Mouse (Mus musculus) gonadal fat pad, adult 2 months (tissue): ENCODE results near the gene Adgrg3. TPM values are rescaled to one million over a fixed set of nuclear protein-coding genes. Genes with fewer than 3 reads are reported as not detected.

Experiments used
- DNase-seq: peaks from one replicate; pipeline ENCODE4 v3.0.0-alpha.2; 2012; ENCODE audit warnings: low read depth
- polyA plus RNA-seq: library from polyadenylated mRNA; depleted of rRNA; stranded (reverse); fragments of >200 nt; gene quantifications from 2 replicates; pipeline ENCODE4 v1.2.3, GENCODE M21; 2012; rRNA removed

The Adgrg3 gene
- polyA plus RNA-seq, 1 experiment, result 5.5 TPM

GRCm38 (mm10) chr8:95080381-95081341 is 63.2 kb downstream of the Adgrg3 start, which contains the start of gene Katnb1:
Katnb1 (plus strand) TSS chr8:95081186.
- peak; percentile 99 for DNase-seq

DNA sequence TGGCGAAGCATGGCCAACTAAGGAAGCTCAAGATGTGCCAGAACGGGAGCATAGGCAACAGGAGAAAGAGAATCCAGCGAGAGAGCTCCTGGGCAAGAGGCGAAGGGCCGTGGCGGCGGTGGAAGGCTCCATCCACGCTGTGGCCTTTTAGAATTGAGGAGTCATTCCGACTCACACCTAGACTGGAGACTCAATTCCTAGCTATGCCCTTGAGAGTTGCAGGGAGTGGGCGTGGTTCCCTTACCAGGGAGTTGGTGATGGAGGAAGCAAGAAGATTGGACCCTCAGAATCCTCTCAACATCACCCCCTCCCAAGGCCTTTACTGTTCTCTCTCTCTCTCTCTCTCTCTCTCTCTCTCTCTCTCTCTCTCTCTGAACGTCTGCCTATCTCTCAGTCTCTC is 64.2 kb downstream of the Adgrg3 start:
- no peak for DNase-seq

DNA sequence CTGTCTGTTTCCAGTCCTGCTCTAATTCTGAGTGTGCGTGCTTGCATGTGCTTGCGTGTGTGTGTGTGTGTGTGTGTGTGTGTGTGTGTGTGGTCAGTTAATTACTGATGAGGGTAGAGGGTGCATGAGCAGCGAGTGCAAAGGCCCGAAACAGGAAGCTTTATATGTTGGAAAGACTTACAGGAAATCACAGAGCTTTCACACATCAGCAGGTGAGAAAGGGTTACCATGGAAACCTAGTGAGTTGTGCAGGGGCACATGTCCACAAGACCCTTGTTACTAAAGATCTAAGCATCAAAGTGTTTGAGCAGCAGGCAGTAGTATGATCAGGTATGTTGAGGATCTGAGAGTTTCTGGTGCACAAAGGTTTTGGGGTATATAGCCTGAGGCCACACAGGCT is 66.8 kb downstream of the Adgrg3 start:
- no peak for DNase-seq

- no peak for DNase-seq
Observed at GRCm38 (mm10) chr8:95084744-95085431, 67.4 kb downstream of the Adgrg3 start.

DNA sequence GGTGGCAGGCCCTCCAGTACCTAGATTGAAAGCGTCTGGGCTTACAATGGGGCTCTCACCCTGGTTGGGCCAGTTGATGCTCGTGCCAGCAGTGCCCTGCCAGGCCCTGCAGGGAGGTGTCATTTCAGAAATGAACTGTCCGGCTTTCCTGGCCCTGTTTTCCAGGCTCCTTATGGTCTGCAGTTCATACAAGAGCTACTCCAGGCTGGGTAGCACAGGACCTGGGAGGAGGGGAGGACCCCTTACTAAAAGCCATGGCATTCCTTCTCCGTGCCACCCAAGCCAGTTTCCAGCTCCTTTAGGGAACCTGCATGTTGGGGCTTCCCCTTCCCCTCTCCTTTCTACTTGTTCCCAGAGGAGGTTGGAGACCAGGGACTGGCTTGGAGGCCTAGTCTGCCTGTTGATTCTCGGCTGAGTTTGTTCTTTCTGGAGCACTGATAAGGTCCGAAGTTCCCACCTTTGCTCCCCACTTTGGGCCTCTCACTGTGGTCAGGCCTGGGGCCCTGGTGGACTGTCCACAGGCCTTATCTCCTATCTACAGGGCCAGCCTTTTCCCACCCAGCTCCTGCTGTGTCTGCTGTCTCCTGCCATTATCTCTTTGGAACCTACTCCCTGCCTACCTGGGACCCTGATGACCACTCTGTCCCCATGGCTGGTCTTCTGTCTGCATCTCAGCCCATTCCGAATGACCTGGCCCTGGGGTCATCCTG is 68.1 kb downstream of the Adgrg3 start:
- no peak for DNase-seq

GRCm38 (mm10) chr8:95093574-95093973 is 76.1 kb downstream of the Adgrg3 start:
- no peak for DNase-seq

Other genes with a start within 250 kb of the Adgrg3 start
- 31.2 and 54.2 TPM in 2 replicates for gene Cx3cl1, start 245.7 kb upstream of the Adgrg3 start, polyA plus RNA-seq
- 2.7 and 4.1 TPM in 2 replicates for gene Ccl17, start 207.2 kb upstream of the Adgrg3 start, polyA plus RNA-seq
- gene Coq9, start 179.4 kb upstream of the Adgrg3 start, polyA plus RNA-seq, result 129 and 131 TPM in 2 replicates
- 18.2 and 26.9 TPM in 2 replicates for gene Ciapin1, start 179.3 kb upstream of the Adgrg3 start, polyA plus RNA-seq
- gene Polr2c, start 160.2 kb upstream of the Adgrg3 start, polyA plus RNA-seq, result 84.3 and 93.1 TPM in 2 replicates
- 16.9 and 24.3 TPM in 2 replicates for gene Dok4, start 141.4 kb upstream of the Adgrg3 start, polyA plus RNA-seq
- 11.0 and 12.1 TPM in 2 replicates for gene Ccdc102a, start 99.6 kb upstream of the Adgrg3 start, polyA plus RNA-seq
- 1.0 and 1.7 TPM in 2 replicates for gene Adgrg5, start 94.0 kb upstream of the Adgrg3 start, polyA plus RNA-seq
- 326 and 447 TPM in 2 replicates for gene Adgrg1, start 42.9 kb upstream of the Adgrg3 start, polyA plus RNA-seq
- 1.7 and 3.5 TPM in 2 replicates for gene Drc7, start 37.4 kb downstream of the Adgrg3 start, polyA plus RNA-seq
- 20.0 TPM in 2 replicates for gene Katnb1, start 63.5 kb downstream of the Adgrg3 start, polyA plus RNA-seq
- gene Kifc3, start 185.1 kb downstream of the Adgrg3 start, polyA plus RNA-seq, result 34.9 and 39.4 TPM in 2 replicates